Comparison of ENCODE assay signal across 19 mouse cellular contexts in the genomic region with DNA sequence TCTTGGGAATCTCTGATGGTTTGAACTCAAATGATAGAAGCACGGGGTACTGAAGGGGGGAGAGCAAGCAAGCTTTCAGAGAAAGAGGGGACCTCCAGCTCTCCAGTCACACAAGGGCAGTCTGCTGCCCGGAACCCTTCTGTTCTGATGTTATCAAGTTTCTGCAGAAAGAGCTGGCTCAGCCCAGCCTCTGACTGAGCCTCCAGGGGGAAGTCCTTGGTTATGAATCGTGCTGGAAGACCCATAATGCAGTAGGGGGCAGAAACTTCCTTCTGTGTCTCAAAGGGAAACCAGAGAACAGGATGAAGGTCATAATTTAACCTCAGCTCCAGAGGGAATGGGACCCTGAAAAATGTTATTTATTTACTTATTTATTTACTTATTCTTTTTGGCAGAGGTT. TPM values are rescaled to one million over a fixed set of nuclear protein-coding genes. Genes with fewer than 3 reads are reported as not detected.
DNase-seq lines count a peak whose midpoint lies in the region; ATAC-seq lines count a peak whose summit lies in the region.
"Had no signal": no experiment of that assay in that cellular context is flagged by ENCODE, and none has a peak within 500 bp of the region (broad histone marks: within the 10 kb centered on the region; RNA-seq: fewer than 3 reads in every experiment).

No protein-coding gene starts in this region.

- peak; percentile 34 for DNase-seq in kidney, postnatal 10 days
- no peak for DNase-seq in kidney, adult 11 months
- peak; percentile 25 for DNase-seq in MEL-GATA-1-ER (ENCODE audit: extremely low read depth, low read depth)
- no peak for DNase-seq in cerebellum, adult 8-10 months
- DNase-seq: adrenal gland, postnatal 25 days; cerebellum, adult 9-10 months; forebrain, postnatal 0 days; gastrocnemius, adult 2 months; heart, adult 11 months; lung, adult 18-20 months; right cerebral cortex, postnatal 14 days; thymus, postnatal 25 days had no signal

- peak; percentile 23 for ATAC-seq in CD4-positive, CD25-positive, alpha-beta regulatory T cell, adult 4 months
- ATAC-seq in cerebellum, adult (ENCODE audit: insufficient number of reproducible peaks, low FRiP score, low TSS enrichment): no peak
- ATAC-seq: forebrain, postnatal 0 days; midbrain, embryonic 16.5 days had no signal

- H3K36me3 ChIP-seq in macrophage (ENCODE audit: inconsistent target): no peaks in the 10 kb centered on the region
- H3K36me3 ChIP-seq: heart, embryonic 15.5 days; limb, embryonic 12.5 days had no signal

- 4% methylated on average over 3 of the region's 3 CpGs for WGBS in macrophage (ENCODE audit: missing documents)

- no peak overlapping the region for H3K4me3 ChIP-seq in macrophage (ENCODE audit: inconsistent target)
- H3K4me3 ChIP-seq: gastrocnemius, adult 2 months; heart, embryonic 15.5 days; limb, embryonic 12.5 days; megakaryocyte, embryonic 14.5 days had no signal

- no peaks in the 10 kb centered on the region for H3K79me2 ChIP-seq in macrophage (ENCODE audit: inconsistent target)

- H3K27ac ChIP-seq in macrophage: peak overlapping the region; percentile 33
- H3K27ac ChIP-seq: gastrocnemius, adult 2 months; heart, embryonic 15.5 days; limb, embryonic 12.5 days had no signal

RNA-seq across cellular contexts. Expression of gene Batf, which starts 16.4 kb away (rescaled TPM):
- polyA plus RNA-seq in CD4-positive, CD25-positive, alpha-beta regulatory T cell, adult 4 months (2017; shearing (Covaris generic)): 100 to 1,000 TPM; 162 to 234 TPM
- 100 to 1,000 TPM in 12 of 26 experiments, 10 to 100 TPM in 14; 18.3 to 354 (median 86.2) TPM for total RNA-seq in macrophage (2018; cell fraction: chromatin; rRNA removed)
- 100 to 1,000 TPM in 14 of 26 experiments, 10 to 100 TPM in 12; 18.9 to 249 (median 102) TPM for total RNA-seq in macrophage (2018; cell fraction: cytosol; rRNA removed)
- total RNA-seq in macrophage (2018; cell fraction: nucleus; rRNA removed): 100 to 1,000 TPM in 10 of 26 experiments, 10 to 100 TPM in 16; 12.2 to 203 (median 79.5) TPM
- polyA plus RNA-seq in macrophage (2018): 11.9 to 29.8 TPM (median 21.9 TPM) in 3 replicates
- total RNA-seq: adrenal gland, postnatal 25 days; forebrain, postnatal 0 days had no signal

Comparison
In these comparisons a context has a peak if more than half of its experiments do, and no peak if none do; other contexts are left out.
1. DNase-seq: peak in kidney, postnatal 10 days (single experiment) and MEL-GATA-1-ER (single experiment); none in kidney, adult 11 months (single experiment) and cerebellum, adult 8-10 months (single experiment).